Mouse (Mus musculus) forebrain, embryonic 13.5 days (tissue): ENCODE measurements around the gene Rnf167. TPM values are rescaled to one million over a fixed set of nuclear protein-coding genes. Genes with fewer than 3 reads are reported as not detected.

Experiments
- ATAC-seq: fragments of 200-750 bp; cut with Nextera tagmentation; 2 replicates; pipeline ENCODE4 v1.8.0; 2017
- H3K27ac ChIP-seq: fragments of 300-500 bp; sonication (generic); 2 replicates; pipeline ENCODE4 v1.5.1; 2015; ENCODE audit warnings: inconsistent platforms, mild to moderate bottlenecking, moderate library complexity
- H3K27me3 ChIP-seq: fragments of 300-500 bp; sonication (generic); 2 replicates; pipeline ENCODE4 v1.6.1; 2015; ENCODE audit warnings: mild to moderate bottlenecking, inconsistent platforms
- H3K36me3 ChIP-seq: fragments of 300-500 bp; sonication (generic); 2 replicates; pipeline ENCODE4 v1.6.1; 2015; ENCODE audit warnings: mild to moderate bottlenecking, inconsistent platforms; ENCODE audit not compliant: poor library complexity, severe bottlenecking
- H3K4me1 ChIP-seq: fragments of 300-500 bp; sonication (generic); 2 replicates; pipeline ENCODE4 v1.6.1; 2015; ENCODE audit warnings: inconsistent platforms
- H3K4me2 ChIP-seq: fragments of 300-500 bp; sonication (generic); 2 replicates; pipeline ENCODE4 v1.6.1; 2015; ENCODE audit warnings: inconsistent platforms, mild to moderate bottlenecking, moderate library complexity
- H3K4me3 ChIP-seq: fragments of 300-500 bp; sonication (generic); 2 replicates; pipeline ENCODE4 v1.5.1; 2015; ENCODE audit warnings: mild to moderate bottlenecking, inconsistent platforms
- H3K9ac ChIP-seq: fragments of 300-500 bp; sonication (generic); 2 replicates; pipeline ENCODE4 v1.6.1; 2015; ENCODE audit warnings: mild to moderate bottlenecking, inconsistent platforms
- H3K9me3 ChIP-seq: fragments of 300-500 bp; sonication (generic); replicated peaks from 2 replicates; pipeline ENCODE4 v1.6.1; 2016; ENCODE audit warnings: inconsistent platforms
- WGBS: fragments of 180-500 bp; shearing (Covaris S2); methylation state at CpG from one replicate; pipeline ENCODE4 v1.1.7; 2015; 5-methylcytosine and 5-hydroxymethylcytosine counted together
- polyA plus RNA-seq: library from polyadenylated mRNA; unstranded; fragments of >200 nt; fragmentation: Nextera tagmentation; extraction: Ambion mirVana; gene quantifications from 2 replicates; pipeline ENCODE4 v1.2.1, GENCODE M21; 2015

Rnf167 gene
- polyA plus RNA-seq, 1 experiment from 2014 or later: 108 TPM

DNA sequence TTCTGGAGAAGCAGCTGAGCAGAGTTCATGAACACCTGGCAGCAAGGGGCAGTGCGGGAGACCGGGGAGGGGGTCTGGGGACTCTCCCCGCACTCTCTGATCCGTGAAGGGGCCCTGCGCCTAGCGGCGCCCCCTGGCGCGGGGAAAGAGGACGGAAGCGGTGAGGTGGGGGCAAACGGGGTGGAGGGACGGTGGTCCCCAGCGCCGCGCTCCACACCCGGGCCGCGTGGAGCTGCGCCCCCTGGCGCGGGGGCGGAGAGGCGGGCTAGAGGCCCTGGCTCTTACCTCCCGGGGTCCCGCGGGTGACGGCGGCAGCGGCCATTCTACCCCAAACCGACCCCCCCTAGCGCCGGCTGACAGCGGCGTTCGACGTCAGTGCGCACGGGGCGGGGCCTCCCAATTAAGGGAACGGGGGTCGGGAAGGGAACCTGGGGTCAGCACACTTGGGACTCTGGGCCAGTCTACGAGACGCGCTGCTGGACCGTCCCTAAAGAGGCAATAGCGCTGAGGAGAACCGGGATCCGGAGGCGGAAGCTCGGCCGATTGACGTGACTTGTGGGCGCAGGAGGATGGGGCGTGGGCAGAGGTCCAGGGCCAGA is 40.7 kb downstream of the Rnf167 start, which contains the start of gene Camta2:
TSS of gene Camta2 (minus strand) at position 505 of the 599 bp plus-strand sequence.
- Histone ChIP-seq H3K9me3 (no peaks in the 10 kb centered on the region), H3K27me3 (no peaks in the 10 kb centered on the region), H3K4me1 (peaks cover 29% of the 10 kb centered on the region), H3K9ac (peak within 1 kb of the TSS; percentile 91), H3K36me3 (peaks cover 24% of the 10 kb centered on the region), H3K27ac (peak within 1 kb of the TSS; percentile 85), H3K4me2 (peak within 1 kb of the TSS; percentile 85), H3K4me3 (peak within 1 kb of the TSS; percentile 89)
- WGBS: under 1% methylated on average over 47 of the region's 55 CpGs
- peak; percentile 82 for ATAC-seq

DNA sequence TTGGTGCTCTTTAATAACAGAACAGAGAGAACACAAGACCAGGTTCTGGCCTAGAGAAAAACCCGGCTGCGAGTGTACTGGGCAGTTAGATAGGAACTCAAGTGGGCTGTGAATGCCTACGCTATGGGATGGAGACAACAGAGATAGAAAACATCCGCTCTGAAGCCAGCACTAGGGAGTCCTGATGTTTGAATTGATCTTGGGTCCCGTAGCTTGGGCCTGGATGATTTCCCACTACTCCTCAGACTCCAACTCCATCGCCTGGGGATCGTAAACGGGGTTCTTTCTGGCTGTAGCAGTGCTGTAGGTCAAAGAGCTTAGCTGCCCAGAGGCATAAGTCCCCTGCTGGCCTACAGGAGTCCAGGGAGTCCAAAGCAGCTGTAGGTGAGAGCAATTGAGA is 41.3 kb downstream of the Rnf167 start:
- Histone ChIP-seq H3K27me3 (no peaks in the 10 kb centered on the region), H3K4me3 (peak overlapping the region; percentile 89), H3K4me2 (peak overlapping the region; percentile 85), H3K36me3 (peaks cover 18% of the 10 kb centered on the region), H3K9me3 (no peaks in the 10 kb centered on the region), H3K4me1 (peaks cover 26% of the 10 kb centered on the region), H3K27ac (peak overlapping the region; percentile 85), H3K9ac (peak overlapping the region; percentile 91)
- WGBS: 20% methylated on average over 8 of the region's 8 CpGs
- ATAC-seq: no peak

DNA sequence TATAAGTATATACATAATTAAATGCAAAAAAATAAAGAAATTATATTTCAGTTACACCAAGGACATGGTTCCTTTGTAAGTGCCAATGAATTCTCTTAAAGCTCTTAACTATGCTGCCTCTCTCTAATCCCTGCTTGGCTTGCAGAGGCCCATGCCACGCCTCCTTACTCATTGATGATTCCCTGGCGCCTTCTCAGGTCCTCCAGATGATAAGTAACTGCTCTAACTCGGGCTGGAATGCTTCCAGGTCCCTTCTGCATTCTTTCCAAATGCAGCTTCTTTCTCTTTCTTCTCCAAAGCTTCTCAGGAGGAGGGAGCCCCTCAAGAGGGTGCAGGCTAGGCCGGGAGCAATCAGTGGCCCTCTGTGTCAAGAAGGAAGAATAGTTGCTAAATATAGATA is 42.5 kb downstream of the Rnf167 start:
- no peak for ATAC-seq
- Histone ChIP-seq H3K36me3 (peaks cover 9% of the 10 kb centered on the region), H3K4me3 (no peak overlapping the region), H3K27me3 (no peaks in the 10 kb centered on the region), H3K9me3 (no peaks in the 10 kb centered on the region), H3K4me2 (no peak overlapping the region), H3K4me1 (peaks cover 26% of the 10 kb centered on the region), H3K27ac (no peak overlapping the region), H3K9ac (no peak overlapping the region)
- 43% methylated on average over 4 of the region's 4 CpGs for WGBS

DNA sequence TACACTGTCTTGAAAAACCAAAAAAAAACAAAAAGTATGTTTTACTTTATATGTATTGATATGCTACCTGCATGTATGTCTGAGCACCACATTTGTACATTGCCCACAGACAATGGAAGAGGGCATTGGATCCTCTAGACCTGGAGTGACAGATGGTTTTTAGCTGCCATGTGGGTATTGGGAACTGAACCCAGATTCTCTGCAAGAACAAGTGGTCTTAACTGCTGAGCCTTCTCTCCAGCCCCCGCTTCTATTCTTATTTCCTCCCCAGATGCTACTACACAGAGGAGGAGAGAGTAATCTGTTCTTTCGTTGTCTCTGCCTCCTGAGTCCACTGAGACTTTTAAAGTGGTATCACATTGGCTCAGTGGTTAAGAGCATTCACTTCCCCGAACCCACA is 46.5 kb downstream of the Rnf167 start:
- Histone ChIP-seq H3K9ac (no peak overlapping the region), H3K27ac (no peak overlapping the region), H3K27me3 (no peaks in the 10 kb centered on the region), H3K4me3 (no peak overlapping the region), H3K4me1 (peaks cover 5% of the 10 kb centered on the region), H3K4me2 (no peak overlapping the region), H3K9me3 (no peaks in the 10 kb centered on the region), H3K36me3 (no peaks in the 10 kb centered on the region)
- no peak for ATAC-seq
- 69% methylated on average over 3 of the region's 3 CpGs for WGBS

DNA sequence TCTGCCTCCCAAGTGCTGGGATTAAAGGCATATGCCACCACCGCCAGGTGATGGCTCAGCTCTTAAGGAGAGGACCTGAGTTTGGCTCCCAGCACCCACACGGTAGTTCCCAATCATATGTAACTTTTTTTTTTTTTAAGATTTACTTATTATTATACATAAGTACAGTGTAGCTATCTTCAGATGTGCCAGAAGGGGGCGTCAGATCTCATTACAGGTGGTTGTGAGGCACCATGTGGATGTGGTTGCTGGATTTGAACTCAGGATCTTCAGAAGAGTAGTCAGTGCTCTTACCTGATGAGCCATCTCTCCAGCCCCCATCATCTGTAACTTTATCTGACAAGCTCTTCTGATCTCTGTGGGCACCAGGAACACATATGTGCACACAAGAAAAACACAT is 50.3 kb downstream of the Rnf167 start:
- Histone ChIP-seq H3K27me3 (no peaks in the 10 kb centered on the region), H3K4me1 (peaks cover 17% of the 10 kb centered on the region), H3K9ac (no peak overlapping the region), H3K4me2 (no peak overlapping the region), H3K36me3 (no peaks in the 10 kb centered on the region), H3K9me3 (no peaks in the 10 kb centered on the region), H3K27ac (no peak overlapping the region), H3K4me3 (no peak overlapping the region)
- WGBS: 74% methylated on average over 3 of the region's 3 CpGs
- no peak for ATAC-seq

DNA sequence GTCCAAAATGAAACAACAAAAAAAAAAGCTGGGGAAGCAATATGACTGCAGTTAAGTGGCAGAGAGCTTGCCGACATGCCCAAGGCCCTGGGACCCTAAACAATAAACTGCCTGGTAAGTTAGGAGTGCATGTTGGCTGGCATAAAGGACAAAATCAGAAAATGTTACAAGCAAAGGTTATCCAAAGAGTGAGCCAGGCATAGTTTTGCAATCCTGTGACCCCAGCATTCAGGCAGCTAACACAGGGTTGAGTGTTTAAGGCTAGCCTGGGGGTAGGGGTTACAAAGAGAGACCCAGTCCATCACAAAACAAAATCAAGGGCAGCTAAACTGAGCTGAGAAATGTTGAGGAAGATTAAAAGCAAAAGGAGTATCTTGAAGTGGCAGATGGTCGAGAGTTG is 52.0 kb downstream of the Rnf167 start:
- no peaks in the 10 kb centered on the region for H3K9me3 ChIP-seq
- WGBS: 69% methylated on average over 2 of the region's 2 CpGs
- H3K4me3 ChIP-seq: no peak overlapping the region
- no peak overlapping the region for H3K4me2 ChIP-seq
- peaks cover 10% of the 10 kb centered on the region; the same call in 1 of the 2 replicates for H3K36me3 ChIP-seq
- ATAC-seq: no peak
- H3K27me3 ChIP-seq: no peaks in the 10 kb centered on the region
- H3K9ac ChIP-seq: no peak overlapping the region
- no peak overlapping the region for H3K27ac ChIP-seq
- peaks cover 22% of the 10 kb centered on the region for H3K4me1 ChIP-seq

DNA sequence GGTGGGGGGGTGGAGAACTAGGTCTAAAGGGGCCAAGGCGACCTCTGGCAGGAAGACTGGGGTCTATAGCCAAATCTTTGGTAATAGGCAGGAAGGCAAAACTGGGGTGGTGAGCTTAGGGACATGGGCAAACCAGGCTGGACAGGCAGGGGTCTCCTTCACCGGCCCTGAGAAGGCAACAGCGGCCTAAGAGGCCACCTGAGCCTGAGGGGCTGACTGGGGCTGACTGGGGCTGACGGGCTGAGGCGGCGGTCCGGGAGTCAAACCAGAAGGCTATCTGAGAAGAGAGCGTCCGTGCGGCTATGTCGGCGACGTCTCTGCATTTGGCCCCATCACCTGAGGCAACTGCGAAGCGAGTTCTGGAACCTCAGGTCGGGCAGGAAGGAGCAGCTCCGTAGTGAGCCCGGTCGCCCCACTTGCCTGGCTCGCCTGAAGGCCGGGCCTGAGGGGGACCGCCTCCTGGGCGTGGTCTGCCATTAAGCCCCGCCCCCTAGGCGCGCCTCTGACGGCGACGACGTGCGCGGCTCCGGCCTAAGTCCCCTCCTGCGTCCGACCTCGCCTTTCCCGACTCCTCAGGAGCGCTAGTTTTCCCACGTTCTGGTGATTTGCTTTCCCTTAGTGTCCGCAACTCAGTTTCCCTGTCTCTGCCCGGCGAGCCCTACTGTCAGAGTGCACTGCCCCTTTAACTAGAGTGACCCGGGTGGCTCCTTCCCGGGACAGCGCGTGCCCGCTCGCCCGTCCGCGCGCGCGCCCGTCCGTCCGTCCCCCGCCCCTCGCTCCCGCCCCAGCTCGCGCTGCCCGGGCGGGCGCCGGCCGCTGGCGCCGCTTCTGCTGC is 52.9 kb downstream of the Rnf167 start, which contains the start of the genes Inca1 and Kif1c:
TSS of gene Inca1 (minus strand) at position 434 of the 835 bp plus-strand sequence.
TSS of gene Kif1c (plus strand) at position 827 of the 835 bp plus-strand sequence.
- H3K36me3 ChIP-seq: peaks cover 19% of the 10 kb centered on the region
- WGBS: 1% methylated on average over 67 of the region's 69 CpGs
- H3K27me3 ChIP-seq: no peaks in the 10 kb centered on the region
- peak within 1 kb of the TSS; percentile 91 for H3K4me2 ChIP-seq
- H3K27ac ChIP-seq: peak within 1 kb of the TSS; percentile 69
- peak; percentile 97 for ATAC-seq
- H3K4me1 ChIP-seq: peaks cover 22% of the 10 kb centered on the region
- H3K4me3 ChIP-seq: peak within 1 kb of the TSS; percentile 93
- H3K9ac ChIP-seq: peak within 1 kb of the TSS; percentile 90
- H3K9me3 ChIP-seq: no peaks in the 10 kb centered on the region

DNA sequence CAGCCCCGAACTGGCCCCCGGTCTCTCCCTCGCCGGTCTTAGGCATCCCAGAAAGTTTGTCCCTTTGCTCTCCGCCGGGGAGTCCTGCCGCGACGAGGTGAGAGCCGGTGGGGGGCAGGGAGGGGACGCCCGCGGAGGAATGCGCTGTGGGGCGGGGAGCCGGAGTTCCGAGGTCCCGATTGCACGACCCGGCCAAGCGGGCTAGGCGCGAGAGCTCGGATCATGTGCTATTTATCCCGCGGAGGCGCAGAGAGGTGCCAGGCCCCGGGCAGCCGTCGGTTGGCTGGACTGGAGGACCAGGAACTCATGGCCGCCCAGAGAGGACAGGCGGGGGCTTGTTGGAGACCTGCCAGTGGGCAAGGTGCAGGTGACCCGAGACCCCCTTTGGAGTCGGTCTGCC is 53.6 kb downstream of the Rnf167 start:
- WGBS: 1% methylated on average over 34 of the region's 34 CpGs
- H3K4me1 ChIP-seq: peaks cover 22% of the 10 kb centered on the region
- peak overlapping the region; percentile 69 for H3K27ac ChIP-seq
- no peaks in the 10 kb centered on the region for H3K27me3 ChIP-seq
- peak overlapping the region; percentile 93 for H3K4me3 ChIP-seq
- H3K4me2 ChIP-seq: peak overlapping the region; percentile 91
- H3K36me3 ChIP-seq: peaks cover 25% of the 10 kb centered on the region
- H3K9ac ChIP-seq: peak overlapping the region; percentile 90
- ATAC-seq: peak; percentile 19; the same call in 1 of the 2 replicates
- no peaks in the 10 kb centered on the region for H3K9me3 ChIP-seq

Other genes with a start within 250 kb of the Rnf167 start
- gene Pelp1, start 237.2 kb upstream of the Rnf167 start, polyA plus RNA-seq: 32.0 and 36.3 TPM in 2 replicates
- 33.0 and 33.2 TPM in 2 replicates for gene Arrb2, start 214.6 kb upstream of the Rnf167 start, polyA plus RNA-seq
- 36.6 and 40.8 TPM in 2 replicates for gene Med11, start 195.3 kb upstream of the Rnf167 start, polyA plus RNA-seq
- 0.37 and 0.58 TPM in 2 replicates for gene Zmynd15, start 187.8 kb upstream of the Rnf167 start, polyA plus RNA-seq
- gene Cxcl16, start 187.3 kb upstream of the Rnf167 start, polyA plus RNA-seq: 0.71 and 0.83 TPM in 2 replicates
- gene Tm4sf5, start 142.0 kb upstream of the Rnf167 start, polyA plus RNA-seq: 0.17 and 0.30 TPM in 2 replicates
- gene Vmo1, start 132.6 kb upstream of the Rnf167 start, polyA plus RNA-seq: 0.57 TPM in 1 of 2 replicates, not detected in the other
- gene Gltpd2, start 128.0 kb upstream of the Rnf167 start, polyA plus RNA-seq: not detected in 2 replicates
- gene Psmb6, start 121.9 kb upstream of the Rnf167 start, polyA plus RNA-seq: 912 and 933 TPM in 2 replicates
- gene Gm40193, start 114.3 kb upstream of the Rnf167 start, polyA plus RNA-seq: not detected in 2 replicates
- 2.9 and 4.6 TPM in 2 replicates for gene Pld2, start 107.2 kb upstream of the Rnf167 start, polyA plus RNA-seq
- 10.6 and 11.2 TPM in 2 replicates for gene Mink1, start 84.4 kb upstream of the Rnf167 start, polyA plus RNA-seq
- not detected in 2 replicates for gene 4930544D05Rik, start 31.4 kb upstream of the Rnf167 start, polyA plus RNA-seq
- not detected in 2 replicates for gene Chrne, start 28.0 kb upstream of the Rnf167 start, polyA plus RNA-seq
- gene Gp1ba, start 8.1 kb upstream of the Rnf167 start, polyA plus RNA-seq: 0.15 and 0.30 TPM in 2 replicates
- gene Slc25a11, start 244 bp downstream of the Rnf167 start, polyA plus RNA-seq: 156 and 165 TPM in 2 replicates
- gene Pfn1, start 7.4 kb downstream of the Rnf167 start, polyA plus RNA-seq: 919 and 977 TPM in 2 replicates
- 7.1 and 7.4 TPM in 2 replicates for gene Eno3, start 10.0 kb downstream of the Rnf167 start, polyA plus RNA-seq
- 173 and 177 TPM in 2 replicates for gene Spag7, start 22.2 kb downstream of the Rnf167 start, polyA plus RNA-seq
- gene Camta2, start 40.9 kb downstream of the Rnf167 start, polyA plus RNA-seq: 11.9 and 13.9 TPM in 2 replicates
- 0.87 and 0.89 TPM in 2 replicates for gene Inca1, start 52.9 kb downstream of the Rnf167 start, polyA plus RNA-seq
- gene Kif1c, start 53.3 kb downstream of the Rnf167 start, polyA plus RNA-seq: 1.3 and 1.5 TPM in 2 replicates
- gene Zfp3, start 117.0 kb downstream of the Rnf167 start, polyA plus RNA-seq: 11.5 and 13.4 TPM in 2 replicates
- gene Scimp, start 165.4 kb downstream of the Rnf167 start, polyA plus RNA-seq: not detected in 2 replicates
- 66.6 and 69.6 TPM in 2 replicates for gene Rabep1, start 197.5 kb downstream of the Rnf167 start, polyA plus RNA-seq